Mouse (Mus musculus) midbrain, embryonic 14.5 days (tissue): Measurements from ENCODE around the gene Lsm11. TPM values are rescaled to one million over a fixed set of nuclear protein-coding genes. Genes with fewer than 3 reads are reported as not detected.

Experiments used
- ATAC-seq: fragments of 200-750 bp; cut with Nextera tagmentation; 2 replicates; pipeline ENCODE4 v1.8.0; 2017; ENCODE audit warnings: moderate number of reproducible peaks, moderate library complexity; ENCODE audit not compliant: low FRiP score, low TSS enrichment
- DNase-seq: peaks from one replicate; pipeline ENCODE4 v3.0.0-alpha.2; 2015
- H3K27ac ChIP-seq: fragments of 300-500 bp; sonication (generic); replicated peaks from 2 replicates; pipeline ENCODE4 v1.5.1; 2014; ENCODE audit warnings: mild to moderate bottlenecking, low read depth, low read length, moderate library complexity
- H3K27me3 ChIP-seq: fragments of 300-500 bp; sonication (generic); 2 replicates; pipeline ENCODE4 v1.6.1; 2014; ENCODE audit warnings: low read length, control low read depth, mixed read lengths; ENCODE audit not compliant: control insufficient read depth, insufficient read depth
- H3K36me3 ChIP-seq: fragments of 300-500 bp; sonication (generic); 2 replicates; pipeline ENCODE4 v1.6.1; 2014; ENCODE audit warnings: low read length, control low read depth; ENCODE audit not compliant: control insufficient read depth, insufficient read depth
- H3K4me1 ChIP-seq: fragments of 300-500 bp; sonication (generic); 2 replicates; pipeline ENCODE4 v1.6.1; 2014; ENCODE audit warnings: mild to moderate bottlenecking, antibody characterized with exemption, low read length, control low read depth; ENCODE audit not compliant: control insufficient read depth, insufficient read depth
- H3K4me2 ChIP-seq: fragments of 300-500 bp; sonication (generic); 2 replicates; pipeline ENCODE4 v1.6.1; 2014; ENCODE audit warnings: mild to moderate bottlenecking, low read length, moderate library complexity
- H3K4me3 ChIP-seq: fragments of 300-500 bp; sonication (generic); replicated peaks from 2 replicates; pipeline ENCODE4 v1.5.1; 2014; ENCODE audit warnings: low read depth, low read length
- H3K9ac ChIP-seq: fragments of 300-500 bp; sonication (generic); replicated peaks from 2 replicates; pipeline ENCODE4 v1.6.1; 2014; ENCODE audit warnings: mild to moderate bottlenecking, low read length, moderate library complexity
- H3K9me3 ChIP-seq: fragments of 300-500 bp; sonication (generic); 2 replicates; pipeline ENCODE4 v1.6.1; 2016; ENCODE audit warnings: low read length, control low read depth, mixed read lengths; ENCODE audit not compliant: control insufficient read depth
- WGBS: fragments of 180-500 bp; shearing (Covaris S2); extraction: QIAGEN DNeasy Blood & Tissue Kit; methylation state at CpG from one replicate; pipeline ENCODE4 v1.1.7; 2014; 5-methylcytosine and 5-hydroxymethylcytosine counted together
- polyA plus RNA-seq: library from polyadenylated mRNA; unstranded; fragments of >200 nt; fragmentation: Nextera tagmentation; extraction: Ambion mirVana; gene quantifications from 2 replicates; pipeline ENCODE4 v1.2.1, GENCODE M21; 2014

Gene Lsm11
- 27.2 and 28.5 TPM in 2 replicates for polyA plus RNA-seq

DNA sequence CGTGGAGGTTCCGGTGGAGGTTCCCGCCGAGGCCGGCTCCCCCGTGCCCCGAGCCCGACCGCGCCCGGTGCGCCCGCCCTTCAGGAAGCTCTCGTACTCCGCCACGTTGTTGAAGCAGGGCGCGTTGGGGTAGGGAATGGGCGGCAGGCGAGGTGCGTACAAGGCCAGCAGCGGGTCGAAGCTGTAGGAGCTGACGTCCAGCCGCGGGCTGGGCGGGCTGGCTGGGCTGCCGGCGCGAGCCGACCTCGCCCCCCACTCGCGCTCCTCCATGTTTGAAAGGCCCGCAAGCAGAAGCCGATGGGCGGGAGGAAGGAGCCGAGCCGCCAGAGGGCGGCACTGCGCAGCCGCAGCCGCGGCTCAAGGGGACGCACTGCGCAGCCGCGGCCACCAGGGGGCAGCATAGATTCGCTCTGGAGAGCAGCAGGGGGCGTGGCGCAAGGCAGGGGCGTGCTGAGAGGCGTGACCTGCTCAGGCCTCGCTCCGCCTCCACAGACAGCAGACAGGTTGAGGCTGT lies at the start of gene Lsm11:
Lsm11 (minus strand) TSS at position 293 of the 514 bp plus-strand sequence.
- H3K27ac ChIP-seq, result peak within 1 kb of the TSS; percentile 80
- WGBS, result under 1% methylated on average over 54 of the region's 55 CpGs
- H3K9ac ChIP-seq, result peak within 1 kb of the TSS; percentile 86
- DNase-seq (peak; percentile 98), ATAC-seq (peak; percentile 91)
- H3K4me2 ChIP-seq, result peak within 1 kb of the TSS; percentile 75
- peaks cover 14% of the 10 kb centered on the region for H3K36me3 ChIP-seq
- H3K4me1 ChIP-seq, result peaks cover 17% of the 10 kb centered on the region
- H3K4me3 ChIP-seq, result peak within 1 kb of the TSS; percentile 89
- H3K27me3 ChIP-seq, result no peaks in the 10 kb centered on the region
- H3K9me3 ChIP-seq, result no peaks in the 10 kb centered on the region

DNA sequence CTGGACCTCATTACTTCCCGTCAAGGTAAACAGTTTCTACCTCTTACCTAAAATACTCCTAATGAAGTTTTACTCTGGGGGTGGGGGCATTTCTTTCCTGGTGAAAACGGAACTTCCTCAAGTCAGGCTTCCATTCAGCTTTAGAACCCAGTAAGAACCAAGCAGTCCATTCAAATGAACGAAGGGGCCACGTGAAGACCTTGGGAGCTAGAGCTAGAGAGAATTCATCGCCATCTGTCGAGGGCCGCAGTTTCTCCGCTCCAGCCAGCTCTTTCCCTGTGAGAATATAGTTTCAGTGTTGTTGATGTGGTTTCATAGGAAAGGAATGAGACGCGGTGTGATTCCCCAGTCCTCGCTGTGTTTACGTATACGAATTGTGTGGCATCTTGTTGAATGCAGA lies 47.4 kb upstream of the Lsm11 start:
- peak overlapping the region; percentile 39 for H3K4me2 ChIP-seq
- H3K4me3 ChIP-seq, result no peak overlapping the region
- no peak for ATAC-seq
- H3K27ac ChIP-seq, result no peak overlapping the region
- no peak overlapping the region for H3K9ac ChIP-seq
- H3K4me1 ChIP-seq, result no peaks in the 10 kb centered on the region
- H3K27me3 ChIP-seq, result no peaks in the 10 kb centered on the region
- H3K36me3 ChIP-seq, result no peaks in the 10 kb centered on the region
- no peak for DNase-seq
- H3K9me3 ChIP-seq, result no peaks in the 10 kb centered on the region
- 53% methylated on average over 13 of the region's 13 CpGs for WGBS

DNA sequence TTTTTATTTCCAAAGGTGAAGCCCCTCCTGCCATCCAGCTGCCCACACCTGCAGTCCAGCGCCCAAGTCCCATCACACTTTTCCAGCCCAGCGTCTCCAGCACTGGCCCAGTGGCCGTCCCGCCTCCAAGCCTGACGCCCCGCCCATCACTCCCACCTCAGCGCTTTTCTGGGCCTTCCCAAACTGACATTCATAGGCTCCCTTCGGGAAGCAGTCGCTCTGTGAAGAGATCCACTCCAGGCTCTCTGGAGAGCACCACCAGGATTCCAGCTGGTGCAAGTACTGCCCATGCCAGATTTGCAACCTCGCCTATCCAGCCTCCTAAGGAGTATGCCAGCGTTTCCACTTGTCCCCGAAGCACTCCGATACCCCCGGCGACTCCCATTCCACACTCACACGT lies 46.9 kb upstream of the Lsm11 start:
- Histone ChIP-seq H3K4me3 (no peak overlapping the region), H3K36me3 (no peaks in the 10 kb centered on the region), H3K27ac (no peak overlapping the region), H3K4me2 (peak overlapping the region; percentile 39), H3K9ac (no peak overlapping the region), H3K27me3 (no peaks in the 10 kb centered on the region), H3K9me3 (no peaks in the 10 kb centered on the region), H3K4me1 (no peaks in the 10 kb centered on the region)
- DNase-seq, result peak; percentile 27
- ATAC-seq, result no peak
- 11% methylated on average over 16 of the region's 16 CpGs for WGBS

DNA sequence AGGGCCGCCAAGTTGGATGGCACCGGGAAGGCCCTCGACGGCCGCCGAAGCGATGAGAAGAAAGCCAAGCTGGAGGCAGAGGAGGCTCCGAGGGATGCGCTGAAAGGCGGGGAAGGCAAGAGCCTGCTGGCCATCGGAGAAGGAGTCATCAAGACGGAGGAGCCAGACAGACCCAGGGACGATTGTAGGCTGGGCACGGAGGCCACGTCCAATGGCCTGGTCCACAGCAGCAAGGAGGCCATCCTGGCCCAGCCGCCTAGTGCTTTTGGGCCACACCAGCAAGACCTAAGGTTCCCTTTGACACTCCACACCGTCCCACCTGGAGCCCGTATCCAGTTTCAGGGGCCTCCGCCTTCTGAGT lies 36.1 kb upstream of the Lsm11 start:
- peak overlapping the region; percentile 79 for H3K27ac ChIP-seq
- peaks cover 5% of the 10 kb centered on the region; the same call in 1 of the 2 replicates for H3K4me1 ChIP-seq
- peak overlapping the region; percentile 79 for H3K9ac ChIP-seq
- no peaks in the 10 kb centered on the region for H3K9me3 ChIP-seq
- no peak for DNase-seq
- ATAC-seq, result peak; percentile 31; the same call in 1 of the 2 replicates
- H3K27me3 ChIP-seq, result no peaks in the 10 kb centered on the region
- peak overlapping the region; percentile 76 for H3K4me2 ChIP-seq
- peak overlapping the region; percentile 54 for H3K4me3 ChIP-seq
- 49% methylated on average over 19 of the region's 19 CpGs for WGBS
- no peaks in the 10 kb centered on the region for H3K36me3 ChIP-seq

- Histone ChIP-seq H3K27me3 (no peaks in the 10 kb centered on the region), H3K4me2 (peak within 1 kb of the TSS; percentile 76), H3K27ac (peak within 1 kb of the TSS; percentile 79), H3K36me3 (no peaks in the 10 kb centered on the region), H3K9me3 (no peaks in the 10 kb centered on the region), H3K4me3 (peak within 1 kb of the TSS; percentile 54), H3K4me1 (peaks cover 5% of the 10 kb centered on the region; the same call in 1 of the 2 replicates), H3K9ac (peak within 1 kb of the TSS; percentile 79)
- peak; percentile 88 for DNase-seq
- 7% methylated on average over 98 of the region's 115 CpGs for WGBS
- ATAC-seq, result peak; percentile 95
These were observed 35.5 kb upstream of the Lsm11 start, which contains the start of gene Sox30 for GRCm38 (mm10) chr11:45979946-45980892. Gene Sox30, plus strand, starts transcription at chr11:45980310.

DNA sequence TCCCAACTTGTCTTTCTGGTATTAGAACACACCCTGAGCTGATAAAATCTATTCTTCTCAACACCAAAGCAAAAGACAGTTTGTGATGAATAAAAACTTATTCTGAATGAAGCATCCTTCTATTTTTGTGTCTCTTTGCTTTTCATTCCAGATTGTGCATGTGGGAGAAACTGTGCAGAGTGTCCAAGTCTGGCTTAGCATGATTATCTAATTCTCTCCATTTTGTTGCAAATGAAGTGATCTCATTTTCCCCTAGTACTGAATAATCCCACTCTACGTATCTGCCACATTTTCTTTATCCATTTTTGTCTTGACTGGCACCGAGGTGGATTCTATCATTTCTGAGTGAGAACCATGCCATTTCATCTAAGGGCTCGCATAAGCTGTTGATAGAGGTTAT lies 31.3 kb upstream of the Lsm11 start:
- no peak for ATAC-seq
- 64% methylated on average over 3 of the region's 3 CpGs for WGBS
- Histone ChIP-seq H3K4me3 (no peak overlapping the region), H3K9me3 (no peaks in the 10 kb centered on the region), H3K4me2 (no peak overlapping the region), H3K9ac (no peak overlapping the region), H3K27me3 (no peaks in the 10 kb centered on the region), H3K4me1 (peaks cover 3% of the 10 kb centered on the region; the same call in 1 of the 2 replicates), H3K27ac (no peak overlapping the region), H3K36me3 (no peaks in the 10 kb centered on the region)
- no peak for DNase-seq

- 89% methylated on average over 8 of the region's 8 CpGs for WGBS
- H3K27ac ChIP-seq, result no peak overlapping the region
- no peaks in the 10 kb centered on the region for H3K4me1 ChIP-seq
These were observed 29.7 kb upstream of the Lsm11 start for GRCm38 (mm10) chr11:45974466-45974865.

GRCm38 (mm10) chr11:45973635-45974034 lies 28.9 kb upstream of the Lsm11 start:
- no peak overlapping the region for H3K9ac ChIP-seq
- no peaks in the 10 kb centered on the region for H3K36me3 ChIP-seq
- 88% methylated on average over 5 of the region's 5 CpGs for WGBS
- no peaks in the 10 kb centered on the region for H3K9me3 ChIP-seq
- H3K4me2 ChIP-seq, result no peak overlapping the region
- DNase-seq (no peak), ATAC-seq (no peak)
- H3K27me3 ChIP-seq, result no peaks in the 10 kb centered on the region
- no peak overlapping the region for H3K27ac ChIP-seq
- no peak overlapping the region for H3K4me3 ChIP-seq
- H3K4me1 ChIP-seq, result no peaks in the 10 kb centered on the region

More at GRCm38 (mm10) chr11:45974466-45974865, 29.7 kb upstream of the Lsm11 start:
- DNase-seq, result no peak
- no peaks in the 10 kb centered on the region for H3K36me3 ChIP-seq
- H3K4me2 ChIP-seq, result no peak overlapping the region
- ATAC-seq, result no peak
- H3K9me3 ChIP-seq, result no peaks in the 10 kb centered on the region
- no peak overlapping the region for H3K9ac ChIP-seq
- no peak overlapping the region for H3K4me3 ChIP-seq
- no peaks in the 10 kb centered on the region for H3K27me3 ChIP-seq
